Mouse (Mus musculus) MEL (cell line): Measurements from ENCODE around the gene Cd9. TPM values are rescaled to one million over a fixed set of nuclear protein-coding genes. Genes with fewer than 3 reads are reported as not detected.
A peak's percentile ranks its signal among the peaks of the same experiment; 100 is the strongest.

ENCODE experiments used
- DNase-seq: peaks from one replicate; pipeline ENCODE4 v3.0.0; 2011; ENCODE audit warnings: low read depth, low spot score
- H3K27ac ChIP-seq: 2 replicates; pipeline ENCODE4 v1.5.1; 2012; ENCODE audit warnings: low read depth, mild to moderate bottlenecking, control low read depth, low read length, moderate library complexity; ENCODE audit not compliant: control insufficient read depth
- H3K27me3 ChIP-seq, 2 experiments: fragments of 150-350 bp in 1 of 2; sonication (generic) in 1 of 2; 2 replicates each; pipeline ENCODE4 v1.6.1; 2012; ENCODE audit warnings: low read length in 2 of 2, mild to moderate bottlenecking in 2 of 2, improper control_type of control experiment in 1 of 2, moderate library complexity in 1 of 2; ENCODE audit not compliant: insufficient read depth in 2 of 2, control insufficient read depth in 1 of 2
- H3K36me3 ChIP-seq, 2 experiments: 2 replicates each; pipeline ENCODE4 v1.6.1; 2012 to 2014; ENCODE audit warnings: low read length in 2 of 2, improper control_type of control experiment in 1 of 2, inconsistent platforms in 1 of 2, mild to moderate bottlenecking in 1 of 2; ENCODE audit not compliant: insufficient read depth in 2 of 2, control insufficient read depth in 1 of 2
- H3K4me1 ChIP-seq, 2 experiments: fragments of 150-350 bp in 1 of 2; sonication (generic) in 1 of 2; 2 replicates each; pipeline ENCODE4 v1.6.1; 2012; ENCODE audit warnings: low read length in 2 of 2, improper control_type of control experiment in 1 of 2, mild to moderate bottlenecking in 1 of 2; ENCODE audit not compliant: insufficient read depth in 2 of 2, control insufficient read depth in 1 of 2
- H3K4me3 ChIP-seq, 2 experiments: fragments of 150-350 bp in 1 of 2; sonication (generic) in 1 of 2; 2 replicates each; pipeline ENCODE4 v1.5.1; 2012; ENCODE audit warnings: low read depth in 2 of 2, low read length in 2 of 2, mild to moderate bottlenecking in 2 of 2, moderate library complexity in 2 of 2, control low read depth in 1 of 2, improper control_type of control experiment in 1 of 2; ENCODE audit not compliant: control insufficient read depth in 1 of 2, insufficient read depth in 1 of 2
- H3K79me2 ChIP-seq: 2 replicates; pipeline ENCODE4 v1.6.1; 2012; ENCODE audit warnings: mild to moderate bottlenecking, low read length, moderate library complexity; ENCODE audit not compliant: control insufficient read depth, poor library complexity, insufficient read depth
- H3K9ac ChIP-seq: 2 replicates; pipeline ENCODE4 v1.6.1; 2012; ENCODE audit warnings: low read depth, mild to moderate bottlenecking, control low read depth, low read length, moderate library complexity; ENCODE audit not compliant: control insufficient read depth, poor library complexity, severe bottlenecking
- H3K9me3 ChIP-seq: fragments of 150-350 bp; sonication (generic); replicated peaks from 2 replicates; pipeline ENCODE4 v1.6.1; 2012; ENCODE audit warnings: mild to moderate bottlenecking, low read length, improper control_type of control experiment, moderate library complexity; ENCODE audit not compliant: insufficient read depth
- CHD2 ChIP-seq: IDR thresholded peaks from 2 replicates; pipeline ENCODE4 v1.6.1; 2011; ENCODE audit warnings: low read length, improper control_type of control experiment
- EP300 ChIP-seq, 2 experiments: IDR thresholded peaks; 2 replicates each; pipeline ENCODE4 v1.6.1; 2011; ENCODE audit warnings: improper control_type of control experiment in 2 of 2, low read length in 2 of 2, low read depth in 1 of 2, mild to moderate bottlenecking in 1 of 2
- ETS1 ChIP-seq: IDR thresholded peaks from 2 replicates; pipeline ENCODE4 v1.6.1; 2012; ENCODE audit warnings: low read depth, mild to moderate bottlenecking, inconsistent platforms, low read length, improper control_type of control experiment, moderate library complexity
- HCFC1 ChIP-seq: IDR thresholded peaks from 2 replicates; pipeline ENCODE4 v1.6.1; 2012; ENCODE audit warnings: low read depth, mild to moderate bottlenecking, inconsistent platforms, low read length, improper control_type of control experiment, moderate library complexity
- KAT2A ChIP-seq: conservative IDR thresholded peaks from 2 replicates; pipeline ENCODE4 v1.6.1; 2012; ENCODE audit warnings: low read depth, low read length, improper control_type of control experiment, inconsistent platforms
- NELFE ChIP-seq: IDR thresholded peaks from 2 replicates; pipeline ENCODE4 v1.6.1; 2011; ENCODE audit warnings: low read depth, low read length, improper control_type of control experiment
- NRF1 ChIP-seq: IDR thresholded peaks from 2 replicates; pipeline ENCODE4 v1.6.1; 2014; ENCODE audit warnings: low read depth, mild to moderate bottlenecking, inconsistent platforms, low read length, improper control_type of control experiment, moderate library complexity; ENCODE audit not compliant: poor library complexity, insufficient read depth, severe bottlenecking
- POLR2AphosphoS2 ChIP-seq: IDR thresholded peaks from 2 replicates; pipeline ENCODE4 v1.6.1; 2011; ENCODE audit warnings: low read length, improper control_type of control experiment
- RCOR1 ChIP-seq: IDR thresholded peaks from 2 replicates; pipeline ENCODE4 v1.6.1; 2012; ENCODE audit warnings: low read depth, mild to moderate bottlenecking, inconsistent platforms, low read length, improper control_type of control experiment
- SIN3A ChIP-seq: IDR thresholded peaks from 2 replicates; pipeline ENCODE4 v1.6.1; 2012; ENCODE audit warnings: low read length, improper control_type of control experiment, inconsistent platforms
- TBP ChIP-seq: IDR thresholded peaks from 2 replicates; pipeline ENCODE4 v1.8.0; 2011; ENCODE audit warnings: low read depth, low read length, improper control_type of control experiment
- UBTF ChIP-seq: IDR thresholded peaks from 2 replicates; pipeline ENCODE4 v1.6.1; 2012; ENCODE audit warnings: low read depth, mild to moderate bottlenecking, inconsistent platforms, low read length, improper control_type of control experiment, moderate library complexity, borderline replicate concordance; ENCODE audit not compliant: insufficient read depth
- ZNF384 ChIP-seq: IDR thresholded peaks from 2 replicates; pipeline ENCODE4 v1.6.1; 2012; ENCODE audit warnings: low read depth, mild to moderate bottlenecking, inconsistent platforms, low read length, improper control_type of control experiment
- polyA plus RNA-seq, 2 experiments: library from polyadenylated mRNA; stranded (reverse) in 1 of 2; unstranded in 1 of 2; fragments of >175 nt in 1 of 2; fragments of >200 nt in 1 of 2; gene quantifications; 2 replicates each; pipeline versions ENCODE4 v1.2.1 to v1.2.4; 2012; ENCODE audit warnings: low replicate concordance in 2 of 2, low read depth in 1 of 2; ENCODE audit not compliant: insufficient read length in 2 of 2, insufficient read depth in 1 of 2, missing spikeins in 1 of 2
- total RNA-seq: library from RNA; depleted of rRNA; stranded (reverse); fragments of 300-350 nt; gene quantifications from 2 replicates; pipeline ENCODE4 v1.2.3, GENCODE M21; 2012

The Cd9 gene
- total and polyA plus RNA-seq, 3 experiments, result 3.6 to 10.9 TPM; not detected in 1

DNA sequence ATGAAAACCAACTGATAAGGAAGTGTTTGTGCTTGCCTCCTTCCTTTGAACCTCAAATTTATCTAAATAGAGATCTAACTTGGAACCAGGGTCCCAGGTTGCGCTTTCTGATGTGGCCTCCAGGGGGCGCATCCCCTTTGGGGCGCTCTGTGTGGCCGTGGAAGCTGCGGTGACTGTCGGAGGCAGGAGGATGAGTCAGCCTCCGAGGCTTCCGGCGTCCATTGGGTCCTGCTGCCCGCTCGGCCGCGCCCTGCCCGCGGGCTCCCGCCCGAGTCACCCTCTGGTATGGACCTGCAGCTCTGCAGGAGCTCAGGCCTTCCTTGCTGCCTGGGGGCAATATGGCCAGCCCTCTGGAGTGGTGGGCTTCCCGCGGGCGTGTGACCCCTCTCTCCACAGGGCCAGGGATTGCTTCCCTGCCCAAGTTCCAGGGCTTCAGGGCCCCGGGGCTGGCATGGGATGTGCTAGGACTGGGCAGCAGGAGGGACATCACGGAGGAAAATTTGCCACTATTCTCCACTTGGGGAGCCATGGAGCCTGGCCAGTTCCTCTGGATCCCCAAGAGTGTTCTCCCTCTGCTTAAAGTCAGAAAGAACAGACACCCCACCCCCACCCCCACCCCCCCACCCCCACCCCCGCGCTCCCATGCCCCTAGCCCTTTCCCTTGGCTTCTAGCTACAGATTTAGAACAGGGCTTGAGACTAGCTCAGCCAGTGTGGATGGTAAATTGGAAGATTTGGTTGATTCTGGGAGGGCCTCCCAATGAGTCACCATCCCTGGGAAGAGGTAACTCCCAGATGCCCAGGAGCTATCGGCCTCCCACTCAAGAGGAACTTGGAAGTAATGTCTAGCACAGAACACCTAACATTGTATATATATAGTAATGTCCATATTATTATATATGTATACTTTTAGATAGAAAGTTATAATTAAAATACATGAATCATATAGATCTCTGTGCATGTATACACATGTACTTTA lies 67.9 kb downstream of the Cd9 start (continued):
- TF ChIP-seq CHD2 (no peak), TBP (no peak), EP300 (IDR thresholded peaks at IDR 0.05; ENCODE audit: low read depth in 1 of 2, low read length in 2 of 2) (0 out of 4 replicates have a peak, but pooled peaks of 1 of the 2 experiments have one; percentile 33), RCOR1 (no peak), ETS1 (0 out of 2 replicates have a peak, but pooled peaks have one; percentile 24), HCFC1 (no peak), UBTF (no peak), KAT2A (no peak), NRF1 (0 out of 2 replicates have a peak, but pooled peaks have one; percentile 16), ZNF384 (0 out of 2 replicates have a peak, but pooled peaks have one; percentile 21), SIN3A (peak; percentile 68; the same call in 1 of the 2 replicates)

DNA sequence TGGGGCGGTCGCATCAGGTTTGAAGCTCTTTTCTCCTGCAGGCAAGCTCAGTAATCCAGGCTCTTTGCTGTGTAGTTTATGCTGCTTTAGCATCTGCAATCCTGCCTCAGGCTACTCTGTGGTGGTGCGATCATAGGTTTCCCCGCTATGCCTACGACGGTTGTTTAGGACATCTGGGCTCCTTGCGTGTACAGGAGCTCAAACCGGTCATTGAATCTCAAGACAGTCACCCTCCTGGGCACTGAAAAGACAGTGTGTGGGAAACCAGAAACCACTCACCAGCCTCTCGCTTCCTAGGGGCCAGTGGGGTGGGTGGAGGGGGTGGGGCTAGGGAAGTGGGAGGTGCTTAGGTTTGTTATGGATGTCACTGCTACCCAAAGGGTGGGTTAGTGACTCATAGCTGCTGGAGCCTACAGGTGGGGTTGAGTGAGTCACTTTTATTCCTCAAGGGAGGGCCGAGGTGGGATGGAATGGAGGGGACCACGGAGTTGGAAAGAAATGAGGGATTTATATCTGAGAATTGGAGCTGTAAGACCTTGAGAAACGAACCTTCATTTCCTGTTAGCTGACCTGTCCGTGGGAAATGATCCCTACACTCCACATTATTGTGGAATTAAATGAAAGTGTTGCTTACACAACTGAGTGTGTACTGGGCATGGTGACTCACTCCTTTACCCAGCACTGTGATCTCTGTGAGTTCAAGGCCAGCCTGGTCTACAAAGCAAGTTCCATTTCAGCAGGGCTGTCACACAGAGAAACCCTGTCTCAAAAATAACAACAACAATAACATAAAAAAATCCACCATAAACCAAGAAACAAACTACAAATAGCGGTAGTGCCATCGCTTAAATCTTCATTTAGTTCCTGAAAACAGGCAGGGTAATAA lies 69.1 kb downstream of the Cd9 start:
- Histone ChIP-seq H3K4me3 (peak overlapping the region in 1 of 2 experiments; percentile 31; a peak in 2 of 4 replicates), H3K9ac (no peak overlapping the region), H3K9me3 (no peaks in the 10 kb centered on the region), H3K4me1 (peaks cover 10 to 14% of the 10 kb centered on the region in 2 experiments), H3K79me2 (no peaks in the 10 kb centered on the region), H3K27ac (no peak overlapping the region), H3K36me3 (peaks cover 0 to 7% of the 10 kb centered on the region in 2 experiments; a peak in 2 of 4 replicates), H3K27me3 (no peaks in the 10 kb centered on the region)
- TF ChIP-seq NELFE (no peak), KAT2A (0 out of 2 replicates have a peak, but pooled peaks have one; percentile 15), HCFC1 (no peak), POLR2AphosphoS2 (no peak)
- DNase-seq, result peak; percentile 29
